Mouse (Mus musculus): Measurements from ENCODE around the gene Prdm16.

DNA sequence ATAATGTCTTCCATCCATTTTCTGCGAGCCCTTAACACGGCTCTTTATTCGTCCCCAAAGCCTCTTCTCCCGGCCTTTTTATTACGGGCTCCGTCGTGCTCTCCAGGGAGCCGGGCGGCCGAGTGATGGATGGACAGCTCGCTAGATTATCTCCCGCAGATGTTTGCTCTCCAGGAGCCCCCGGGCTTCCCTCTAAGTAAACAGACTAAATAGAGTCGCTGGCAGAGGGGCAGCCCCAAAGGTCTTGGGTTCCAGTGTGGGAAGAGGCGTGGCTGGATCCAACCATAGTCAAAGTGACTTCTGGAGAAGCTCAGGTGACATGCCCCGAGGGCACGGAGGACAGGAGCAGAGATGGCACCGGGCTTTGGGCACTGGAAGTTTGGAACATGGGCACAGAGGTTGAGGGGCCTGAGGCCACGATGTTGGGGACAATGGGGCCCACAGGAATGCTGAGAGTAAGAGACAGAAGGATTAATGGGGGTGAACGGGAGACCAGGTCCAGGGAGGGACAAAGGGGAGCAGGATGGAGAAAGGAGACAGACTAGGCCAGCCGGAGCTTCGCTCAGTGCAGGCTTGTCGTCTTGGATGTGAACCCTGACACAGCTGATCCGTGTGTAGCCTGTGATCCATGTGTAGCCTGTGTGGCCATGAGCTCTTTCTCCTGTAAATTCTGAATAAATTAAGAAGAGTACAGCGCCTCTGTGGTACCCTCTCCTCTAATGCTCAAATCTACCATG is 162.9 kb downstream of the Prdm16 start:
- no peak for TF ChIP-seq CTCF (IDR thresholded peaks at IDR 0.05; ENCODE audit: low read depth, low read length)
- no peak for TF ChIP-seq POLR2A (IDR thresholded peaks at IDR 0.05; ENCODE audit: borderline replicate concordance, low read depth, low read length)

All from bone marrow macrophage, adult 2 months (primary cell).